Mouse (Mus musculus) skeletal muscle tissue, adult 2 months (tissue): ENCODE results near the gene Mlx.

Experiments
- DNase-seq: peaks from one replicate; pipeline ENCODE4 v3.0.0-alpha.2; 2012; ENCODE audit warnings: low read depth, low spot score

The Mlx gene

DNA sequence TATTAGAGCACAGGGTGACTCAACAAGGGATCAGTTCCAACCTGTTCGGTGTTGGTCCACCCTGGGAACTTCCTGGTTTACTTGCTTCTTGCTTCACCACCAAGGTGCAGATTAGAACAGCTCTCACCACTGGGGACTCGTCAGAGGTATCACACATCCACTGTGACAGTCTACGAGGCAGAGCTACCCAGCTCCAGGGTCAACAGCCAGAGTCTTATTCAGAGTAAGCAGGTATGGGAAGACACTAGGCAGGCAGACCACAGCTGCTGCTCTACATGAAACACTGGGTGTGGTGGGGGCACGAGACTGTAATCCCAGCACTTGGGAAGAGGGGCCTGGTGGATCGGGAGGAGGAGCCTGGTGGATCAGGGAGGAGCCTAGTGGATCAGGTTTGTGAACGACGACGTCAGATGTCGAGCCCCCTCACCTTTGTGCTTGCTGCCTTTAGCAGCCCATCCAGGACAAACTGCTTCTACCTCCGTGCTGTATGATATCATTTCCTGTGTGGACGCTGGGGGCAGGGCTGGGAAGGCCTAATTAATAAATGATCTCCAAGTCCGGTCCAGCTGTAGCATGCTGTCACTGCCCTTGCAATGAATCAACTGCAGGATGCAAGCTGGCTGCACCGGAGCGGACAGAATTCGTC lies 51.6 kb downstream of the Mlx start:
- no peak for DNase-seq

DNA sequence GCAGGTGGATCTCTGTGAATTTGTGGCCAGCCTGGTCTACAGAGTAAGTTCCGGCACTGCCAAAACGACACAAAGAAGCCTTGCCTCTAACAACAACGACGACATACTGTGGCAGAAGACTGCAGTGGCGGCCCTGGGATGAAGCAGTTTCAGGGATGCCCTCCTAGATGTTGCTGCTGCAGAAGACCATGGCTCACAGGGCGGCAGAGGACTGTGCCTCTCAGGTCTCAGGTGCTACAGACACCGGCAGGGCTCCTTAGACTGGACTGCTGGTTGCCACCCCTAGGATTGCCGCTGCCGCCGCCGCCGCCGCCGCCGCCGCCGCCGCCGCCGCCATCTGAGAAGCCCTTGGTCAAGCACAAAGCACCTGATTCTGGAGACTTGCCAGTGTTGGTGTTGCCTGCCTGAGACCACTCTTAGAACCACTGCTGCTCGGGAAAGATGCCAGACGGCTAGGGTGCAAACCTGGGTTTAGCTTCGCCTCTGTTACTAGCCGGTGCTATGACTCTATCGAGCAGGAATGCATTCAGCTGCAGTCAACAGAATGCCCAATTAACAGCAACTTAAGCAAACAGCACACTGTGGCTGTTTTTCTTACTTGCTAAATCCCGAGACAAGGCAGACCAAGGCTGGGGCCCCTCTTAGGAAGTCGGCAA lies 53.2 kb downstream of the Mlx start:
- no peak for DNase-seq

DNA sequence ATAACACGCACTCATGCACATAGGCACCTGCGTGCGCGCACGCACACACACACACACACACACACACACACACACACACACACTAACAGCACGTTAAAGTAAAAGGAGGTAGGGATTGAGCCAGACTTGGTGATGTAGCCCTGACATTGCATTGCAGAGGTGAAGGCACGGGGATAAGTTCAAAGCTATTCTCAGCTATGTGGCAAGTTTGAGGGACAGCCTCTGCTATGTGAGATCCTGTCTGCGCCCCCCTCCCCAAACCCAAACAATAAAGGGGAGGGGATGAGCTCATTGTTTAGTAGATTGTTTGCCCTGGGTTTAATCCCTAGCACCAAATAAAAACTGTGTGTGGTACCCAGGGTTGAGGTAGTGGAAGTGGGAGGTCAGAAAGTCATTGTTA lies 54.0 kb downstream of the Mlx start:
- DNase-seq, result no peak
